Mouse (Mus musculus) limb, embryonic 14.5 days (tissue): ENCODE measurements around the gene Cdk4. TPM values are rescaled to one million over a fixed set of nuclear protein-coding genes. Genes with fewer than 3 reads are reported as not detected.
A peak's percentile ranks its signal among the peaks of the same experiment; 100 is the strongest.

Source experiments
- ATAC-seq: fragments of 200-750 bp; cut with Nextera tagmentation; 2 replicates; pipeline ENCODE4 v1.8.0; 2017; ENCODE audit warnings: low read depth, moderate number of reproducible peaks, moderate TSS enrichment; ENCODE audit not compliant: low FRiP score
- DNase-seq: peaks from one replicate; pipeline ENCODE4 v3.0.0-alpha.2; 2015; ENCODE audit warnings: low spot score
- H3K27ac ChIP-seq: fragments of 300-500 bp; sonication (generic); replicated peaks from 2 replicates; pipeline ENCODE4 v1.5.1; 2014; ENCODE audit warnings: low read depth, mild to moderate bottlenecking, low read length, moderate library complexity, mixed read lengths
- H3K27me3 ChIP-seq: fragments of 300-500 bp; sonication (generic); 2 replicates; pipeline ENCODE4 v1.6.1; 2014; ENCODE audit warnings: low read length, mixed read lengths; ENCODE audit not compliant: control insufficient read depth, insufficient read depth
- H3K36me3 ChIP-seq: fragments of 300-500 bp; sonication (generic); 2 replicates; pipeline ENCODE4 v1.6.1; 2014; ENCODE audit warnings: mild to moderate bottlenecking, low read length, moderate library complexity, mixed read lengths; ENCODE audit not compliant: control insufficient read depth, insufficient read depth
- H3K4me1 ChIP-seq: fragments of 300-500 bp; sonication (generic); 2 replicates; pipeline ENCODE4 v1.6.1; 2014; ENCODE audit warnings: antibody characterized with exemption, low read length, mixed read lengths; ENCODE audit not compliant: control insufficient read depth, insufficient read depth
- H3K4me2 ChIP-seq: fragments of 300-500 bp; sonication (generic); replicated peaks from 2 replicates; pipeline ENCODE4 v1.6.1; 2014; ENCODE audit warnings: low read depth, mild to moderate bottlenecking, low read length, moderate library complexity; ENCODE audit not compliant: severe bottlenecking
- H3K4me3 ChIP-seq: fragments of 300-500 bp; sonication (generic); replicated peaks from 2 replicates; pipeline ENCODE4 v1.5.1; 2014; ENCODE audit warnings: low read length
- H3K9ac ChIP-seq: fragments of 300-500 bp; sonication (generic); 2 replicates; pipeline ENCODE4 v1.6.1; 2014; ENCODE audit warnings: mild to moderate bottlenecking, low read depth, low read length, moderate library complexity; ENCODE audit not compliant: severe bottlenecking
- H3K9me3 ChIP-seq: fragments of 300-500 bp; sonication (generic); 2 replicates; pipeline ENCODE4 v1.6.1; 2016; ENCODE audit warnings: low read length; ENCODE audit not compliant: control insufficient read depth
- POLR2A ChIP-seq: fragments of 200-500 bp; IDR thresholded peaks from 2 replicates; pipeline ENCODE4 v1.8.0; 2012; ENCODE audit warnings: inconsistent platforms, mild to moderate bottlenecking, moderate library complexity, borderline replicate concordance; ENCODE audit not compliant: insufficient read depth, insufficient read length; ENCODE audit errors: extremely low read depth
- WGBS: fragments of 180-500 bp; shearing (Covaris S2); extraction: QIAGEN DNeasy Blood & Tissue Kit; methylation state at CpG from one replicate; pipeline ENCODE4 v1.1.7; 2014; 5-methylcytosine and 5-hydroxymethylcytosine counted together
- polyA plus RNA-seq, 2 experiments: library from polyadenylated mRNA; depleted of rRNA in 1 of 2; stranded (reverse) in 1 of 2; unstranded in 1 of 2; fragments of >200 nt; fragmentation: Nextera tagmentation in 1 of 2; extraction: Ambion mirVana in 1 of 2; gene quantifications; 2 replicates each; pipeline versions ENCODE4 v1.2.1 to v1.2.3; 2012 to 2014

Gene Cdk4
- polyA plus RNA-seq, 2 experiments = 1,227 to 1,659 TPM

- 83% methylated on average over 8 of the region's 8 CpGs for WGBS
- no peak for ATAC-seq
- no peak overlapping the region for H3K9ac ChIP-seq
- no peaks in the 10 kb centered on the region for H3K9me3 ChIP-seq
- H3K4me1 ChIP-seq = peaks cover 4% of the 10 kb centered on the region; the same call in 1 of the 2 replicates
- no peak for DNase-seq
- H3K36me3 ChIP-seq = peaks cover 10% of the 10 kb centered on the region
- no peaks in the 10 kb centered on the region for H3K27me3 ChIP-seq
- H3K4me2 ChIP-seq = no peak overlapping the region
- TF ChIP-seq POLR2A = no peak
- no peak overlapping the region for H3K4me3 ChIP-seq
- H3K27ac ChIP-seq = no peak overlapping the region
These were observed 30.0 kb upstream of the Cdk4 start for GRCm38 (mm10) chr10:127033301-127033741.

GRCm38 (mm10) chr10:127036273-127036672 is 27.1 kb upstream of the Cdk4 start:
- no peak overlapping the region for H3K4me2 ChIP-seq
- no peak overlapping the region for H3K4me3 ChIP-seq
- WGBS = 82% methylated on average over 12 of the region's 12 CpGs
- H3K9me3 ChIP-seq = no peaks in the 10 kb centered on the region
- no peaks in the 10 kb centered on the region for H3K27me3 ChIP-seq
- DNase-seq (no peak), ATAC-seq (no peak)
- H3K27ac ChIP-seq = no peak overlapping the region
- no peak overlapping the region for H3K9ac ChIP-seq
- 0 out of 2 replicates have a peak, but pooled peaks cover 5% of the 10 kb centered on the region for H3K4me1 ChIP-seq
- no peaks in the 10 kb centered on the region for H3K36me3 ChIP-seq
- no peak for TF ChIP-seq POLR2A

GRCm38 (mm10) chr10:127037641-127038040 is 25.7 kb upstream of the Cdk4 start:
- Histone ChIP-seq H3K9me3 (no peaks in the 10 kb centered on the region), H3K4me1 (peaks cover 10% of the 10 kb centered on the region; the same call in 1 of the 2 replicates), H3K4me2 (no peak overlapping the region), H3K27ac (no peak overlapping the region), H3K36me3 (no peaks in the 10 kb centered on the region), H3K9ac (no peak overlapping the region), H3K27me3 (no peaks in the 10 kb centered on the region), H3K4me3 (no peak overlapping the region)
- DNase-seq (no peak), ATAC-seq (no peak)
- 77% methylated on average over 12 of the region's 12 CpGs for WGBS
- no peak for TF ChIP-seq POLR2A

DNA sequence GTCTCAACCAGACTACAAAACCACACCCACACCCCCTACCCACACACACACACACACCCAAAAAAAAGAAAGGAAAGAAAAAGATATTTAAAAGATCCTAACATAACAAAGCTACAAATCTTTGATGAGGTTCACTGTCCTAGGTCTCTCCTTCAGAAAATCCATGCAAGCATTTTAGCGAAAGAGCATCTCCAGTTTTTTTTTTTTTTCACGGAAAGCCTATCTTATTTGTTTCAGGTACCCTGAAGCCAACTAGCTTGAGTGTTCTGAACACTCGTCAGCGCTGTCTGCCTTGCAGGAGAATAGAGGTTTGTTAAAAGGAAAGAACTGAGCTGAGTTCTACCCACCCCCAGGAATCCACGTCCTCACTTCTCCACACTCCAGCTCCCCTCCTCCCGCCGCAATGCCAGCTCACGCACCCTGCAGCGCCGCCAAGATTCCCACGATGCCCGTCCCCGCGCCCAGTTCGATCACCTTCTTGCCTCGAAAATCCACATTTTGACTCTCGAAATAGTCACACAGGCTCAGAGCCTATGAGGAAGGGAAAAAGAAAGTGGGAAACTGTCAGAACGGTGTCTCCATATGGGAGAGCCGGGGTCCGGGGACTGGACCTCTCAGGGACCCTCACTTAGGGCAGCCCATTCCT is 22.6 kb upstream of the Cdk4 start:
- Histone ChIP-seq H3K9me3 (no peaks in the 10 kb centered on the region), H3K9ac (peak overlapping the region; percentile 76), H3K4me3 (peak overlapping the region; percentile 87), H3K4me2 (peak overlapping the region; percentile 94), H3K36me3 (peaks cover 19% of the 10 kb centered on the region), H3K27ac (peak overlapping the region; percentile 81), H3K4me1 (peaks cover 12% of the 10 kb centered on the region), H3K27me3 (no peaks in the 10 kb centered on the region)
- WGBS = under 1% methylated on average over 20 of the region's 20 CpGs
- no peak for DNase-seq
- no peak for TF ChIP-seq POLR2A
- 0 out of 2 replicates have a peak, but pooled peaks have one; percentile 2 for ATAC-seq

DNA sequence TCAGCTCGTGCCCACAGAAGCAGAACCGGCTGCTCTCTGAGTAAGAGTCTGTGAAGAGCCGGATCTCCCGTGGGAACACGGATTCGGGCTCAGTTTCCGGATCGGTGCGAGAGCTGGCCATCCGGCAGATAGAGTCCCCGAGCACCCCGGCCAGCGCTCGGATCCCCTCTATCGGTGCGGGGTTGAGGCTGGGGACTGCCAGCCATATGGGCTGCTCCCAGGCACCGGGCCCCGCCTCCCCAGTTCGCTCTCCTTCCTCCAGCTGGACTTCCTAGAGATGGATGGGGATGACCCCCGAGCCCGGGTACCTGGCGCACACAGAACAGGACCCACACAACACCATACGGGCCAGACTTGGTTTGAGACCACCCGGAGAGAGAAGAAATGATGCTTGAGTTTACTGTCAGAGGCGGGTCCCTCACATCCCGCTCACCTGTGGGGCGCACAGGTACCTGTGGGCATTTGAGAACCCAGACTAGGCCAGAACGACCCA is 22.0 kb upstream of the Cdk4 start, which contains the start of the genes Mettl1 and Eef1akmt3:
Mettl1 (plus strand) TSS at position 141 of the 493 bp plus-strand sequence.
Eef1akmt3 (minus strand) TSS at position 240 of the 493 bp plus-strand sequence.
- peak within 1 kb of the TSS; percentile 81 for H3K27ac ChIP-seq
- under 1% methylated on average over 27 of the region's 28 CpGs for WGBS
- ATAC-seq (peak; percentile 42), DNase-seq (no peak)
- peaks cover 12% of the 10 kb centered on the region for H3K4me1 ChIP-seq
- H3K9me3 ChIP-seq = no peaks in the 10 kb centered on the region
- peaks cover 22% of the 10 kb centered on the region for H3K36me3 ChIP-seq
- H3K4me2 ChIP-seq = peak within 1 kb of the TSS; percentile 94
- H3K9ac ChIP-seq = peak within 1 kb of the TSS; percentile 76
- no peak for TF ChIP-seq POLR2A
- no peaks in the 10 kb centered on the region for H3K27me3 ChIP-seq
- H3K4me3 ChIP-seq = peak within 1 kb of the TSS; percentile 87
